Mouse (Mus musculus): Measurements from ENCODE around the gene Trmt44.

GRCm38 (mm10) chr5:35563449-35563848, 11.4 kb downstream of the Trmt44 start:
- peak; percentile 77 for TF ChIP-seq CTCF (IDR thresholded peaks at IDR 0.05; ENCODE audit: extremely low read depth, insufficient read depth, low read length)
- no peak for TF ChIP-seq POLR2A (IDR thresholded peaks at IDR 0.05; ENCODE audit: extremely low read depth, insufficient read depth, low read length)
